Mouse (Mus musculus) ovary, adult 2 months (tissue): ENCODE measurements around the gene Serpina3c. TPM values are rescaled to one million over a fixed set of nuclear protein-coding genes. Genes with fewer than 3 reads are reported as not detected.

Experiments
- polyA plus RNA-seq: library from polyadenylated mRNA; depleted of rRNA; stranded (reverse); fragments of >200 nt; gene quantifications from 2 replicates; pipeline ENCODE4 v1.2.3, GENCODE M21; 2012; rRNA removed

Serpina3c gene
- 11.1 and 14.8 TPM in 2 replicates for polyA plus RNA-seq

GRCm38 (mm10) chr12:104153656-104154055, at the start of gene Serpina3c:
Gene Serpina3c (minus strand): TSS chr12:104153870.

GRCm38 (mm10) chr12:104127696-104128095, 26.0 kb downstream of the Serpina3c start, which contains the start of gene Serpina3b:
Gene Serpina3b (plus strand): TSS chr12:104127996.

GRCm38 (mm10) chr12:104112333-104112732, 41.3 kb downstream of the Serpina3c start, which contains the start of gene Serpina3a:
Gene Serpina3a (plus strand): TSS chr12:104112724.

GRCm38 (mm10) chr12:104100768-104101167, 52.9 kb downstream of the Serpina3c start, which contains the start of gene Serpina5:
Gene Serpina5 (plus strand): TSS chr12:104101113.

Other genes with a start within 250 kb of the Serpina3c start
- 0.98 and 4.0 TPM in 2 replicates for gene Serpina1c, start 249.0 kb downstream of the Serpina3c start, polyA plus RNA-seq
- gene Serpina1e, start 194.9 kb downstream of the Serpina3c start, polyA plus RNA-seq: 88.5 and 120 TPM in 2 replicates
- 0.18 and 0.34 TPM in 2 replicates for gene Serpina11, start 163.9 kb downstream of the Serpina3c start, polyA plus RNA-seq
- 0.40 and 0.45 TPM in 2 replicates for gene Serpina9, start 140.1 kb downstream of the Serpina3c start, polyA plus RNA-seq
- gene Serpina12, start 109.4 kb downstream of the Serpina3c start, polyA plus RNA-seq: not detected in 2 replicates
- gene Serpina5, start 52.8 kb downstream of the Serpina3c start, polyA plus RNA-seq: 35.5 and 59.1 TPM in 2 replicates
- gene Serpina3a, start 41.1 kb downstream of the Serpina3c start, polyA plus RNA-seq: 0.32 and 0.51 TPM in 2 replicates
- gene Serpina3b, start 25.9 kb downstream of the Serpina3c start, polyA plus RNA-seq: 0.14 and 0.24 TPM in 2 replicates
- 0.28 and 0.29 TPM in 2 replicates for gene Serpina3f, start 60.7 kb upstream of the Serpina3c start, polyA plus RNA-seq
- gene Serpina3g, start 82.4 kb upstream of the Serpina3c start, polyA plus RNA-seq: 42.6 and 43.3 TPM in 2 replicates
- gene Serpina3i, start 109.3 kb upstream of the Serpina3c start, polyA plus RNA-seq: 0.06 TPM in 1 of 2 replicates, not detected in the other
- not detected in 2 replicates for gene Serpina3j, start 160.7 kb upstream of the Serpina3c start, polyA plus RNA-seq
- 0.60 and 1.7 TPM in 2 replicates for gene Serpina3k, start 184.6 kb upstream of the Serpina3c start, polyA plus RNA-seq
- 0.23 TPM in 1 of 2 replicates, not detected in the other for gene Serpina3m, start 184.6 kb upstream of the Serpina3c start, polyA plus RNA-seq